Mouse (Mus musculus) ES-Bruce4 (cell line): ENCODE measurements at regions not wholly inside any gene's neighbourhood (a gene's known extent, or its start where the extent isn't known, plus 50 kb on each side); places are given as distances from the start of the nearest gene placed in this dataset.

Experiments
- H3K27ac ChIP-seq: 2 replicates; pipeline ENCODE4 v1.5.1; 2012; ENCODE audit warnings: low read length, inconsistent platforms; ENCODE audit not compliant: insufficient read depth
- H3K27me3 ChIP-seq: 2 replicates; pipeline ENCODE4 v1.6.1; 2012; ENCODE audit warnings: mild to moderate bottlenecking, low read length, inconsistent platforms; ENCODE audit not compliant: control insufficient read depth, poor library complexity, insufficient read depth, severe bottlenecking
- H3K36me3 ChIP-seq: 2 replicates; pipeline ENCODE4 v1.6.1; 2012; ENCODE audit warnings: inconsistent platforms, mild to moderate bottlenecking, low read length, moderate library complexity; ENCODE audit not compliant: control insufficient read depth, poor library complexity, insufficient read depth, severe bottlenecking
- H3K4me1 ChIP-seq: one replicate; pipeline ENCODE4 v1.8.1; 2011; ENCODE audit warnings: low read length; ENCODE audit not compliant: control insufficient read depth, insufficient read depth
- H3K4me3 ChIP-seq: 2 replicates; pipeline ENCODE4 v1.5.1; 2011; ENCODE audit warnings: low read depth, mild to moderate bottlenecking, low read length
- H3K9ac ChIP-seq: 2 replicates; pipeline ENCODE4 v1.6.1; 2012; ENCODE audit warnings: low read depth, mild to moderate bottlenecking, inconsistent platforms; ENCODE audit not compliant: poor library complexity, severe bottlenecking
- H3K9me3 ChIP-seq: replicated peaks from 2 replicates; pipeline ENCODE4 v1.6.1; 2012; ENCODE audit warnings: mild to moderate bottlenecking, low read length, inconsistent platforms; ENCODE audit not compliant: control insufficient read depth, poor library complexity, insufficient read depth, severe bottlenecking
- POLR2A ChIP-seq: IDR thresholded peaks from one replicate; pipeline ENCODE4 v1.8.1; 2011; ENCODE audit warnings: low read length; ENCODE audit not compliant: insufficient read depth

GRCm38 (mm10) chr1:185049980-185050379 is 50.6 kb upstream of the Mark1 start:
- no peaks in the 10 kb centered on the region for H3K4me1 ChIP-seq
- H3K27me3 ChIP-seq, result no peaks in the 10 kb centered on the region
- no peaks in the 10 kb centered on the region for H3K9me3 ChIP-seq
- H3K9ac ChIP-seq, result no peak overlapping the region
- TF ChIP-seq POLR2A, result no peak
- no peak overlapping the region for H3K4me3 ChIP-seq
- no peak overlapping the region for H3K27ac ChIP-seq
- no peaks in the 10 kb centered on the region for H3K36me3 ChIP-seq
